26 mouse cellular contexts compared by ENCODE assay signal in the genomic region with DNA sequence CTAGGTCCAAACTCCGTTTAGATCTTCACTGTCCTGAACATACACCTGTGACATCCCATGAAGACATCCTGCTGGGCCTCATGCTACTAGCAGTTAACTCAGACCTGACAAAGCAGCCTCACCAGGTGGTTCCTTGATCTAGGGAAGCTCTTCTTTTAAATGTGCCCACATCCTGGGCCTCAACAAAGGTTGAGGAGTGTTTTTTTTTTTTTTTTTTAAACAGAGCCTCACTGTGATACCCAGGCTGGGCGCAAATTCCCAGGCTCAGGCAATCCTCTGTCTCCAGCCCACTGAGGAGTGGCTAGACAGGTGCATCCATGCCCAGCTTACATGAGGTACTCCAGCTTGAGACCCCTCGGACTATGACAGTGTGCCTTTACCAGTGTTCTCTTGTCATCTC. TPM values are rescaled to one million over a fixed set of nuclear protein-coding genes. Genes with fewer than 3 reads are reported as not detected.
A peak's percentile ranks its signal among the peaks of the same experiment; 100 is the strongest.
DNase-seq lines count a peak whose midpoint lies in the region; ATAC-seq and TF ChIP-seq lines count a peak whose summit lies in the region.
"Had no signal": no experiment of that assay in that cellular context is flagged by ENCODE, and none has a peak within 500 bp of the region (broad histone marks: within the 10 kb centered on the region; RNA-seq: fewer than 3 reads in every experiment).

No protein-coding gene starts in this region.

- H3K27ac ChIP-seq in heart, embryonic 16.5 days (ENCODE audit: low read length): no peak overlapping the region; the same call in 1 of the 2 replicates
- H3K27ac ChIP-seq in thymus, adult 2 months (ENCODE audit: control insufficient read depth, insufficient read depth, low read length): peak overlapping the region; percentile 90
- no peak overlapping the region for H3K27ac ChIP-seq in kidney, embryonic 16.5 days (ENCODE audit: low read length)
- H3K27ac ChIP-seq: hindbrain, embryonic 14.5 days; kidney, embryonic 15.5 days; layer of hippocampus, adult 2 months; left cerebral cortex, adult 2 months; liver, embryonic 12.5 days; macrophage; neural tube, embryonic 12.5 days had no signal

- H3K4me2 ChIP-seq in heart, embryonic 16.5 days (ENCODE audit: low read depth, low read length): no peak overlapping the region
- no peak overlapping the region for H3K4me2 ChIP-seq in kidney, embryonic 16.5 days (replicated peaks; ENCODE audit: low read depth, low read length)
- H3K4me2 ChIP-seq: hindbrain, embryonic 14.5 days; kidney, embryonic 15.5 days; liver, embryonic 12.5 days; neural tube, embryonic 12.5 days had no signal

- ATAC-seq in heart, embryonic 16.5 days (replicated peaks; ENCODE audit: extremely low read depth, insufficient read depth, low FRiP score): 0 out of 2 replicates have a peak, but pooled peaks have one; percentile 41
- ATAC-seq in activated CD4-positive, CD25-positive, alpha-beta regulatory T cell, adult 4 months: peak; percentile 44
- ATAC-seq in kidney, embryonic 16.5 days (ENCODE audit: low FRiP score, low TSS enrichment): no peak
- ATAC-seq: liver, embryonic 12.5 days; liver, postnatal 0 days; midbrain, embryonic 16.5 days had no signal

- H3K9ac ChIP-seq in heart, embryonic 16.5 days (ENCODE audit: low read length): no peak overlapping the region
- no peak overlapping the region for H3K9ac ChIP-seq in kidney, embryonic 16.5 days (replicated peaks; ENCODE audit: low read length)
- H3K9ac ChIP-seq: hindbrain, embryonic 14.5 days; kidney, embryonic 15.5 days; liver, embryonic 12.5 days; liver, postnatal 0 days; neural tube, embryonic 12.5 days had no signal

- intact Hi-C loops in heart, postnatal 10 days (cut with DNase I): no loop called here

- 81% methylated on average over 3 of the region's 3 CpGs for whole genome bisulfite sequencing in heart, embryonic 16.5 days
- WGBS in thymus, adult 2 months: 7% methylated on average over 3 of the region's 3 CpGs
- 77% methylated on average over 3 of the region's 3 CpGs for whole genome bisulfite sequencing in kidney, embryonic 16.5 days

- DNase-seq in heart, postnatal 10 days: no peak
- peak; percentile 54 for DNase-seq in thymus, adult 2 months
- peak; percentile 54 to 64 for DNase-seq in thymus, postnatal 36 days
- no peak for DNase-seq in lung, postnatal 14 days
- DNase-seq in urinary bladder, adult 18-20 months (ENCODE audit: low spot score in 2 of 2): no peak
- DNase-seq: adrenal gland, adult 2 months; adrenal gland, postnatal 36 days; cerebellum, adult 18-20 months; cerebellum, postnatal 10 days; gastrocnemius, postnatal 10 days; heart, postnatal 4 days; kidney, adult 18-20 months; kidney, postnatal 36 days; liver, postnatal 0 days had no signal

- no peak for TF ChIP-seq POLR2A in thymus, adult 2 months (IDR thresholded peaks at IDR 0.05; ENCODE audit: control insufficient read depth, extremely low read depth, insufficient read depth, low read length, poor library complexity)

- no peaks in the 10 kb centered on the region for H3K9me3 ChIP-seq in heart, embryonic 16.5 days (replicated peaks; ENCODE audit: control insufficient read depth, low read length)
- no peaks in the 10 kb centered on the region for H3K9me3 ChIP-seq in kidney, embryonic 16.5 days (ENCODE audit: low read length)
- H3K9me3 ChIP-seq: kidney, embryonic 15.5 days; liver, embryonic 12.5 days; neural tube, embryonic 12.5 days had no signal

- no peak for TF ChIP-seq CTCF in thymus, adult 2 months (IDR thresholded peaks at IDR 0.05; ENCODE audit: borderline replicate concordance, control insufficient read depth, extremely low read depth, insufficient read depth, low read length, poor library complexity)

- H3K4me3 ChIP-seq in heart, embryonic 16.5 days (ENCODE audit: low read length): no peak overlapping the region
- no peak overlapping the region for H3K4me3 ChIP-seq in thymus, adult 2 months (ENCODE audit: control insufficient read depth, insufficient read depth, low read length)
- H3K4me3 ChIP-seq in kidney, embryonic 16.5 days (ENCODE audit: low read length): no peak overlapping the region
- H3K4me3 ChIP-seq: erythroblast, embryonic 14.5 days; kidney, embryonic 15.5 days; layer of hippocampus, adult 2 months; left cerebral cortex, adult 2 months; liver, embryonic 12.5 days; neural tube, embryonic 12.5 days had no signal

- H3K36me3 ChIP-seq in heart, embryonic 16.5 days (ENCODE audit: control insufficient read depth, insufficient read depth): no peaks in the 10 kb centered on the region
- no peaks in the 10 kb centered on the region for H3K36me3 ChIP-seq in thymus, adult 2 months (ENCODE audit: control insufficient read depth, insufficient read depth, low read length)
- H3K36me3 ChIP-seq in kidney, embryonic 16.5 days (ENCODE audit: insufficient read depth, low read length): no peaks in the 10 kb centered on the region
- H3K36me3 ChIP-seq: kidney, embryonic 15.5 days; liver, embryonic 12.5 days; neural tube, embryonic 12.5 days had no signal

- peaks cover 8% of the 10 kb centered on the region; the same call in 1 of the 2 replicates for H3K4me1 ChIP-seq in heart, embryonic 16.5 days (ENCODE audit: control insufficient read depth, insufficient read depth, low read length)
- H3K4me1 ChIP-seq in thymus, adult 2 months (replicated peaks; ENCODE audit: control insufficient read depth, insufficient read depth, low read length): peaks cover 42% of the 10 kb centered on the region
- peaks cover 11% of the 10 kb centered on the region for H3K4me1 ChIP-seq in kidney, embryonic 16.5 days (ENCODE audit: insufficient read depth, low read length)

- H3K27me3 ChIP-seq in heart, embryonic 16.5 days (ENCODE audit: control insufficient read depth, insufficient read depth, low read length): no peaks in the 10 kb centered on the region
- no peaks in the 10 kb centered on the region for H3K27me3 ChIP-seq in thymus, adult 2 months (ENCODE audit: control insufficient read depth, insufficient read depth, low read length)
- H3K27me3 ChIP-seq in kidney, embryonic 16.5 days (ENCODE audit: insufficient read depth, low read length): no peaks in the 10 kb centered on the region
- H3K27me3 ChIP-seq: kidney, embryonic 15.5 days; liver, embryonic 12.5 days; neural tube, embryonic 12.5 days had no signal

RNA-seq across cellular contexts. Expression of gene Eefsec, which starts 3.8 kb away (rescaled TPM):
- 17.7 and 19.8 TPM in 2 replicates for polyA plus RNA-seq in heart, embryonic 16.5 days (2015; fragmentation: Nextera tagmentation; extraction: Ambion mirVana)
- total RNA-seq in heart, postnatal 10 days (2021): 10 to 100 TPM in 1 of 2 experiments, 1 to 10 TPM in 1; 9.8 to 11.2 TPM
- polyA plus RNA-seq in activated CD4-positive, CD25-positive, alpha-beta regulatory T cell, adult 4 months (2017; shearing (Covaris generic)): 10 to 100 TPM; 28.4 to 30.5 TPM
- 79.5 and 83.6 TPM in 2 replicates for polyA plus RNA-seq in thymus, adult 2 months (2012; rRNA removed)
- 36.8 and 40.7 TPM in 2 replicates for polyA plus RNA-seq in kidney, embryonic 16.5 days (2015; fragmentation: Nextera tagmentation; extraction: Ambion mirVana)

RNA-seq across cellular contexts. Expression of gene Ruvbl1, which starts 22.7 kb away (rescaled TPM):
- polyA plus RNA-seq in heart, embryonic 16.5 days (2015; fragmentation: Nextera tagmentation; extraction: Ambion mirVana): 80.8 and 90.5 TPM in 2 replicates
- total RNA-seq in heart, postnatal 10 days (2021): 10 to 100 TPM; 21.3 to 23.8 TPM
- 10 to 100 TPM; 52.0 to 75.2 TPM for polyA plus RNA-seq in activated CD4-positive, CD25-positive, alpha-beta regulatory T cell, adult 4 months (2017; shearing (Covaris generic))
- polyA plus RNA-seq in thymus, adult 2 months (2012; rRNA removed): 52.1 and 52.2 TPM in 2 replicates
- polyA plus RNA-seq in kidney, embryonic 16.5 days (2015; fragmentation: Nextera tagmentation; extraction: Ambion mirVana): 166 and 186 TPM in 2 replicates

Comparison
In these comparisons a context has a peak if more than half of its experiments do, and no peak if none do; other contexts are left out.
1. DNase-seq: peak in thymus, adult 2 months (single experiment) and thymus, postnatal 36 days (2 of 2); none in heart, postnatal 10 days (0 of 2), lung, postnatal 14 days (single experiment) and urinary bladder, adult 18-20 months (0 of 2).